Mouse (Mus musculus) G1E (cell line): ENCODE measurements at regions not wholly inside any gene's neighbourhood (a gene's known extent, or its start where the extent isn't known, plus 50 kb on each side); places are given as distances from the start of the nearest gene placed in this dataset.

Experiments used
- ATAC-seq: 2 replicates; pipeline ENCODE4 v1.8.0; 2016; ENCODE audit warnings: mild to moderate bottlenecking; ENCODE audit not compliant: insufficient number of reproducible peaks, poor library complexity, low FRiP score, severe bottlenecking; ENCODE audit errors: extremely low read depth
- DNase-seq: peaks from one replicate; pipeline ENCODE4 v3.0.0; 2012; ENCODE audit warnings: low spot score
- H3K27me3 ChIP-seq: 2 replicates; pipeline ENCODE4 v1.6.1; 2012; ENCODE audit warnings: mild to moderate bottlenecking, low read length, inconsistent platforms; ENCODE audit not compliant: insufficient read depth
- H3K36me3 ChIP-seq: replicated peaks from 2 replicates; pipeline ENCODE3; 2012; ENCODE audit warnings: mild to moderate bottlenecking, inconsistent platforms
- H3K4me1 ChIP-seq: 2 replicates; pipeline ENCODE4 v1.6.1; 2012; ENCODE audit warnings: low read depth, low read length, inconsistent platforms, mixed read lengths; ENCODE audit not compliant: insufficient read depth
- H3K4me3 ChIP-seq: 2 replicates; pipeline ENCODE4 v1.5.1; 2012; ENCODE audit warnings: low read depth, mild to moderate bottlenecking, inconsistent platforms, low read length, moderate library complexity, mixed read lengths
- H3K9me3 ChIP-seq: replicated peaks from 2 replicates; pipeline ENCODE4 v1.6.1; 2012; ENCODE audit warnings: inconsistent platforms
- CTCF ChIP-seq: IDR thresholded peaks from 2 replicates; pipeline ENCODE4 v1.5.1; 2012; ENCODE audit warnings: low read depth, low read length, inconsistent platforms, mixed read lengths
- GATA1 ChIP-seq: IDR thresholded peaks from 2 replicates; pipeline ENCODE4 v1.6.1; 2012; ENCODE audit warnings: borderline replicate concordance, low read length, inconsistent platforms, mixed read lengths
- GATA2 ChIP-seq: IDR thresholded peaks from 2 replicates; pipeline ENCODE4 v1.6.1; 2012; ENCODE audit warnings: low read depth, low read length, inconsistent platforms, borderline replicate concordance
- POLR2AphosphoS5 ChIP-seq: IDR thresholded peaks from 2 replicates; pipeline ENCODE4 v1.6.1; 2012; ENCODE audit warnings: low read depth, low read length, inconsistent platforms; ENCODE audit not compliant: insufficient replicate concordance
- TAL1 ChIP-seq: conservative IDR thresholded peaks from 2 replicates; pipeline ENCODE4 v1.6.1; 2012; ENCODE audit warnings: low read depth, low read length, inconsistent platforms, mixed read lengths

DNA sequence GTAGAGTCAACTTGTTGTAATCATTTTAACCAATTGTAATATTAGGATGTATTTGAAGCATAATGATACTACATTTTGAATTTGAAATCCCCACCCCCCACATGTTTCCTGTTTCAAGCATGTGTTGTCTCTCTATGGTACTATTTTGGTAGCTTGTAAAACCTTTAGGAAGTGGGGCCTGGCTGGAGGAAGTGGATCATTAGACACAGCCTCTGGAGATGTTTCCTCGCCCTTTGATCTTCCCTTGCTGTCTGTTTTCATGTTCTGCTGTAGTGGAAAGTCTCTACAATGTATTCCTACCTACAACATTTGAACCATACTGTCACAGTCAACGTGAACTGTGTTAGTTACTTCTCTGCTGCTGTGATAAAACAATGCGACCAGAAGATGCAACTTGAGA, 105.6 kb downstream of the Rap2a start:
- ATAC-seq, result no peak
- no peaks in the 10 kb centered on the region for H3K27me3 ChIP-seq
- no peaks in the 10 kb centered on the region for H3K36me3 ChIP-seq
- no peaks in the 10 kb centered on the region for H3K4me1 ChIP-seq
- H3K9me3 ChIP-seq, result peaks cover 40% of the 10 kb centered on the region
- no peak for TF ChIP-seq POLR2AphosphoS5
- TF ChIP-seq CTCF, result no peak
- no peak for TF ChIP-seq GATA1
- TF ChIP-seq TAL1, result no peak
- no peak for TF ChIP-seq GATA2
- DNase-seq, result no peak
- no peak overlapping the region for H3K4me3 ChIP-seq

DNA sequence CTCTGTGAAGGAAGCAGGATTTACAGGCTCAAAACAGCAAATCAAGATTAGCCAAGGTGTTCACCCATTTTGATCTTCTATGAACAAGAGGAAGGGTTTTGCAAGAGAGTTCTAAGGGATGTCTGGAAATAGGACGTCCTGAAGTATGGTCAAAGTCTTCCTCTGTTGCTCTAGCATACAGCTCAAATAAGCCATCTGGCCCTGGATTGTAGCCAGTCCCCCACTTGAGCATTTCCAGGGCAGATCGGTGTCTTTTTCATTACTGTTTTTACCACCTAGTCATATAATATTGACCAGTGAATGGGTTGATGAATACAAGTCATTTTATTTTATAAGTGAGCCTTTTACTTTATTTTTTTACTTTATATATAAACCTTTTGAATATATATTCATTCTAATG, 113.9 kb downstream of the Rap2a start:
- ATAC-seq (no peak), DNase-seq (no peak)
- Histone ChIP-seq H3K27me3 (no peaks in the 10 kb centered on the region), H3K4me1 (no peaks in the 10 kb centered on the region), H3K4me3 (no peak overlapping the region), H3K9me3 (peaks cover 39% of the 10 kb centered on the region), H3K36me3 (no peaks in the 10 kb centered on the region)
- TF ChIP-seq GATA1 (no peak), TAL1 (no peak), POLR2AphosphoS5 (no peak), GATA2 (no peak), CTCF (no peak)

DNA sequence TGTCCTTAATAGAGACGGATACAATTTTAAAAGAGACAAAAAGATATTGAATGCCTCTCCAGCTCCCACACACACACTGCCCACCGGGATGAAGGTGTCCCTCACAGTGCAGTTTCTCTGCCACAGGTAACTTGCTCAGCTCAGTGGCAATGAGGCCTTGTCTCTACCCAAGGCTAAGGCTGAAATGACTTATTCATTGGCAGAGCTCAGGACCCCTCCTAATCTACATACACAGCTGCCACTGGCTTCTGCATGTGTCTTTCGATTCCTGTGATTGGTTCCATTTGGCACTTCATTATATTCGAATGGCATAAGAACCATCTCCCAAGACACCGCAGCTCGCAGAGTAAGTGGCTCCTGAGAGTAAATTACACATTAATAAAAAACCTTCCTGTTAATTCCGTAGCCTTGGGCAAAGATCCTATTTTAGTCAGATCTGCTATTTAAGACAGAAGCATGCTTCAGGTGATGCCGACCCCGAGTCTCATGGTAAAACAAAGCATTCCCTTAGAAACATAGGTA, 122.2 kb downstream of the Rap2a start:
- ATAC-seq, result no peak
- Histone ChIP-seq H3K9me3 (peaks cover 44% of the 10 kb centered on the region), H3K4me3 (no peak overlapping the region), H3K36me3 (no peaks in the 10 kb centered on the region), H3K27me3 (no peaks in the 10 kb centered on the region), H3K4me1 (no peaks in the 10 kb centered on the region)
- TF ChIP-seq TAL1 (no peak), POLR2AphosphoS5 (no peak), GATA2 (no peak), GATA1 (no peak), CTCF (no peak)
- DNase-seq, result no peak

DNA sequence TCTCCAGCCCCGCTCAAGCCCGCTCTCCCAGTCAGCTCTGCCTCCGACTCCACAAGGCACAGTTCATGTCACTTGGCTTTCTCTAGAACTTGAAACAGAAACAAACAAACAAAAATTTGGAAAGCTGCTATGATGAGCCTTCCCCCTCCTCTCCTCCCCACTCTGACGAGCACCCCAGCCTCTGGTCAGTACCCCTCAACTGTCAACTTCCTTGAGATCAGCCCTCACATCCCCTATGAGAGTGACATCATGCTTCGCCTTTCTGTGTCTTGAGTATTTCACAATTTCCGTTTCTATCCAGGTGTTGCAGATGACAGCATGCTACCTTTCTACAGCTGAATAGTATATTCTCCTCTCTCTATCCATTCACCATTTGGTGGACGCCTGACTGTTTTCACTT, 123.3 kb downstream of the Rap2a start:
- H3K27me3 ChIP-seq, result no peaks in the 10 kb centered on the region
- no peak for TF ChIP-seq GATA1
- no peak for TF ChIP-seq TAL1
- TF ChIP-seq GATA2, result no peak
- TF ChIP-seq POLR2AphosphoS5, result no peak
- no peak for TF ChIP-seq CTCF
- no peaks in the 10 kb centered on the region for H3K4me1 ChIP-seq
- peaks cover 42% of the 10 kb centered on the region for H3K9me3 ChIP-seq
- no peaks in the 10 kb centered on the region for H3K36me3 ChIP-seq
- H3K4me3 ChIP-seq, result no peak overlapping the region
- DNase-seq, result no peak
- no peak for ATAC-seq

DNA sequence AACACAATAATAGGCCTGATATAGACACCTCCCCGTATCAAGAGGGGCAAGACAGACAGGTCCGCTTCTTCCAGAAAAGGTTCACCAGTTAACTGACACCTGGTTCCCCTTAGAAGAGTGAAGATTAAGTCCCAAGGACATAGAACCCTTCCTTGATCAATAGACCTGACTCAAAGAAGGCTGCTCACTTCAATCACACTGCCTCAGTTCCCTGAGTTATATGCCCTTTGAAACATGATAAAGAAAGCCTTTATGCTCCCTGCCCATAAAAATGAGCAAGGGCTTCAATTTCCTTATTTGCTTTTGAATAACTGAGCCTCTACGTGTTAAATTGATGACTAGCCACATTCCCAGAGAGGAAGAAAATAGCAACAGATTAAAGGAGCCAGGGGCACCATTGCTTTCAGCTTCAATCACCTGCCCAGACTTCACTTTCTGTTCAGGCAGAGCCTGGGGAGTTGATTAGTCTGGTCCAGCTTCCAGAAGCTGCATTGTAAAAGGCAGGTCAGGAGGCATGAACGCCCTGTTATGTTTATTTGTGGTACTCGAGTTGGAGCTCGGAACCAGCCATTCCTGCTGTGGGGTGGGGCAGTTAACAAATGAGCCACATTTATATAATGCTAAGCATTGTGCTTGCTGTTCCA, 125.7 kb downstream of the Rap2a start:
- TF ChIP-seq GATA2, result no peak
- no peak for TF ChIP-seq CTCF
- TF ChIP-seq POLR2AphosphoS5, result no peak
- no peak for TF ChIP-seq GATA1
- no peak for TF ChIP-seq TAL1
- no peaks in the 10 kb centered on the region for H3K36me3 ChIP-seq
- no peak for ATAC-seq
- H3K4me1 ChIP-seq, result no peaks in the 10 kb centered on the region
- no peak overlapping the region for H3K4me3 ChIP-seq
- H3K9me3 ChIP-seq, result peaks cover 41% of the 10 kb centered on the region
- no peak for DNase-seq
- no peaks in the 10 kb centered on the region for H3K27me3 ChIP-seq

DNA sequence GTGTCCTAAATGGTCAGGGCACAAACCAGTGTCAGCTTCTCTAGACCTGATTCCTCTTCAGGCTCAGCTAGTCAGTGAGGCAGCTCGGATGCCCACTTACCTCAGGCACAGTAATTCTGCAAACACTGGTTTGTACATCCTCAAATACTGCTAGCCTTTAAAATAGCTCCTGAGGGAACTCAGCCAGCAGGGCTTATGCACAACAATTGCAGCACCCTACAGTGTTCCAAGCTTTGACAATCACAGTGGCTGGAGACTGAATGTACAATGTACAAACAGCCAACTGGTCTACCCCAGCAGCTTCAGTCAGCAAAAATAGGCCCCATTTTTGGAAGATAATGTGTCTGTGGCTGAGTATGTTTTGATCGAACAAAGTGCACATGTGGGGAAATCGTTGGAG, 129.6 kb downstream of the Rap2a start:
- no peaks in the 10 kb centered on the region for H3K27me3 ChIP-seq
- DNase-seq (no peak), ATAC-seq (no peak)
- H3K36me3 ChIP-seq, result no peaks in the 10 kb centered on the region
- no peak for TF ChIP-seq TAL1
- no peak for TF ChIP-seq GATA2
- TF ChIP-seq POLR2AphosphoS5, result no peak
- no peak for TF ChIP-seq GATA1
- TF ChIP-seq CTCF, result no peak
- H3K4me1 ChIP-seq, result no peaks in the 10 kb centered on the region
- peaks cover 43% of the 10 kb centered on the region for H3K9me3 ChIP-seq
- H3K4me3 ChIP-seq, result no peak overlapping the region
